Mouse (Mus musculus): ENCODE measurements around the gene Eif4enif1. TPM values are rescaled to one million over a fixed set of nuclear protein-coding genes. Genes with fewer than 3 reads are reported as not detected.

The Eif4enif1 gene
- polyA plus RNA-seq, 1 experiment, result 161 TPM

DNA sequence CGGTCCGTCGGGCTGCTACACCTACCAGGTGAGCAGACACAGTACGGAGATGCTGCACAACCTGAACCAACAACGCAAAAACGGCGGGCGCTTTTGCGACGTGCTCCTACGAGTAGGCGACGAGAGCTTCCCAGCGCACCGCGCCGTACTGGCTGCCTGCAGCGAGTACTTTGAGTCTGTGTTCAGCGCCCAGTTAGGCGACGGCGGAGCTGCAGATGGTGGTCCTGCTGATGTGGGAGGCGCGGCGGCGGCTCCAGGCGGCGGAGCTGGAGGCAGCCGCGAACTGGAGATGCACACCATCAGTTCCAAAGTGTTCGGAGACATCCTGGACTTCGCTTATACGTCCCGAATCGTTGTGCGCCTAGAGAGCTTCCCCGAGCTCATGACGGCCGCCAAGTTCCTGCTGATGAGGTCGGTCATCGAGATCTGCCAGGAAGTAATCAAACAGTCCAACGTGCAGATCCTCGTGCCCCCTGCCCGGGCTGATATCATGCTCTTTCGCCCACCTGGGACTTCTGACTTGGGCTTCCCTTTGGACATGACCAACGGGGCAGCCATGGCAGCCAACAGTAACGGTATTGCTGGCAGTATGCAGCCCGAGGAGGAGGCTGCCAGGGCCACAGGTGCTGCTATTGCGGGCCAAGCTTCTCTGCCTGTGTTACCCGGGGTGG is 88.6 kb downstream of the Eif4enif1 start:
- TF ChIP-seq GATA1 (IDR thresholded peaks at IDR 0.05; ENCODE audit: low read length), result no peak

DNA sequence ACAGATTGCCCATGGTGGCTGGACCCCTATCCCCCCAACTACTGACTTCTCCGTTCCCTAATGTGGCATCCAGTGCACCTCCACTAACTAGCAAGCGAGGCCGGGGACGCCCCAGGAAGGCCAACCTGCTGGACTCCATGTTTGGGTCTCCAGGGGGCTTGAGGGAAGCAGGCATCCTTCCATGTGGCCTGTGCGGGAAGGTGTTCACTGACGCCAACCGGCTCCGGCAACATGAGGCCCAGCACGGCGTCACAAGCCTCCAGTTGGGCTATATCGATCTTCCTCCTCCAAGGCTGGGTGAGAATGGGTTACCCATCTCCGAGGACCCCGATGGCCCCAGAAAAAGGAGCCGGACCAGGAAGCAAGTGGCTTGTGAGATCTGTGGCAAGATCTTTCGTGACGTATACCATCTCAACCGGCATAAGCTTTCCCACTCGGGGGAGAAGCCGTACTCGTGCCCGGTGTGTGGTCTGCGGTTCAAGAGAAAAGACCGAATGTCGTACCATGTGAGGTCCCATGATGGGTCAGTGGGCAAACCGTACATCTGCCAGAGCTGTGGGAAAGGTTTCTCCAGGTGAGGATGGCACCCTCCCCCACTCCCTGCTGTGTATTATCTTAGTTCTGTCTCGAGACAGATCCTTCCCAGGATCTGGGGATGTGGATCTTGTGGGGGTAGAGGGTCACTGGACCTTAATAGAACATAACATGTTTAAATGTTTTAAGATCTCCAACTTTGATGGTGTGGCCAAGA is 89.3 kb downstream of the Eif4enif1 start:
- no peak for TF ChIP-seq GATA1 (IDR thresholded peaks at IDR 0.05; ENCODE audit: low read length)

DNA sequence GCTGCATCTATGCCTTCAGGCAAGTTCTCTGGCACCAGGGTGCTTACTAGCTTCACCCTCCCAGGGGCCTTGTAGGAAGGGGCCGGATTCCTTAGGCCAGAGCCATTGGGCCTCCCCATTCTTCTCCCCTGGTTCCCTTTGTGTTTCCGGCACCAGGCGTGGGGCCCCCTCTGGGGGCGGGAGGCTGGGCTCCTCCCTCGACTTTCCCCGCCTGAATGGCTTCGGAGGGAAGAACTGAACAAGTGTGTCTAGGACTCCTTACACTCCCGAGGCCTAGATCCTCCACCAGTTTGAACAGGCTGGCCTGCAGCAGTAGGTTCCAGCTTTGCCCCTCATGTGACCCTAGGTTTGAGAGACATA is 89.8 kb downstream of the Eif4enif1 start:
- TF ChIP-seq GATA1 (IDR thresholded peaks at IDR 0.05; ENCODE audit: low read length), result no peak

DNA sequence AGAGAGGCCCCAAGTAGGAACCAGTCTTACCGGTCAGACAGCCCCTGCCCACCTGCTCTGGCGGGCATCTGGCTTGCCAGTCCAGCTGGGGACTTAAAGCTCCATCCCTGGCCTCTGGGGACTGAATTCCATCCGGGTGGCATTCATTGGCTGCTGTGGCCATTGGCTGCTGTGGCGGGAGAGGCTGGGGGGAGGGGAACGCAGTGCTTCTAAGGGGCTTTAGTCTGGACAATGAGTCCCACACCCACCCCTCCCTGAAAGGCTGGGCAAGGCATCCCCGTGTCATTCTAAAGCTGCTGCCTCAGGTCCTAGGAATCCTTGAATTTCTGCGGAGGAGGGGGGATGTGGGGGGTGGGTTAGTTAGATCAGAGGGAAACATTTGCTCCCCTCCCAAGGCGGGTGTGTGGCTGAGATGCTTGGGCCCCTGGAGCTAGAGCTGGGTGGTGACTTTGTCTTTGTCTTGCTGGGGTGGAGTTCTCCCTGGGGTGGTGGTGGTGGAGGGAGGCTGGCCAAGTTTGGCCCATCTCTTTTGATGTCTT is 90.6 kb downstream of the Eif4enif1 start:
- no peak for TF ChIP-seq GATA1 (IDR thresholded peaks at IDR 0.05; ENCODE audit: low read length)

DNA sequence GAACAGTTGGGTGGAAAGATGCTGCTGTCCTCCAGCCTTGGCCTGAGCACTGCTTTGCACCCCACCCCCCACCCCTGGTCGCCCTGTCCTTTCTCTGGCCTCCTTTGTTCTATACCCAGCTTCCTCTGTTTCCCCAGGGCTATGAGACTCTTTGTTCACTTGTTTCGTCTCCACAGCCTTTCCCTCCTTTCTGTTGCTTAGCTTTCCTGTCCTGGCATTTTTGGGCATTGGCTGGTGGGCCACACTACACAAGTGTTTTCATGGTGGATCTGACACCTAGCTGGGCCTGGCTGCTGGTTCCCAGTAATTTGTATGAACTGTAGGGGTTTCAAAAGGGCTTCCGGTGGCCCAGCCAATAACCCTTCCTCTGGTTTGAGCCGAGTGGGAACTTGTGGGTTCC is 91.2 kb downstream of the Eif4enif1 start:
- TF ChIP-seq GATA1 (IDR thresholded peaks at IDR 0.05; ENCODE audit: low read length), result no peak

Other genes starting within 250 kb of the Eif4enif1 start
- gene Sfi1, start 8.9 kb upstream of the Eif4enif1 start, polyA plus RNA-seq (2012), result 39.0 and 40.6 TPM in 2 replicates
- gene Drg1, start 64.0 kb downstream of the Eif4enif1 start, polyA plus RNA-seq (2012), result 84.4 and 103 TPM in 2 replicates
- gene Patz1, start 86.5 kb downstream of the Eif4enif1 start, polyA plus RNA-seq (2012), result 108 and 127 TPM in 2 replicates
- 0.17 and 0.24 TPM in 2 replicates for gene Pik3ip1, start 128.0 kb downstream of the Eif4enif1 start, polyA plus RNA-seq (2012)
- gene Limk2, start 206.8 kb downstream of the Eif4enif1 start, polyA plus RNA-seq (2012), result 27.6 and 33.3 TPM in 2 replicates
- 1.8 and 2.1 TPM in 2 replicates for gene Rnf185, start 250.0 kb downstream of the Eif4enif1 start, polyA plus RNA-seq (2012)